Mouse (Mus musculus): ENCODE results near the gene Reg4. TPM values are rescaled to one million over a fixed set of nuclear protein-coding genes. Genes with fewer than 3 reads are reported as not detected.

Gene Reg4
- polyA plus RNA-seq (2014; fragmentation: Illumina TruSeq; extraction: RNeasy Lipid Tissue Mini Kit (QIAGEN cat#74804); ENCODE audit: low replicate concordance), result 166 TPM

DNA sequence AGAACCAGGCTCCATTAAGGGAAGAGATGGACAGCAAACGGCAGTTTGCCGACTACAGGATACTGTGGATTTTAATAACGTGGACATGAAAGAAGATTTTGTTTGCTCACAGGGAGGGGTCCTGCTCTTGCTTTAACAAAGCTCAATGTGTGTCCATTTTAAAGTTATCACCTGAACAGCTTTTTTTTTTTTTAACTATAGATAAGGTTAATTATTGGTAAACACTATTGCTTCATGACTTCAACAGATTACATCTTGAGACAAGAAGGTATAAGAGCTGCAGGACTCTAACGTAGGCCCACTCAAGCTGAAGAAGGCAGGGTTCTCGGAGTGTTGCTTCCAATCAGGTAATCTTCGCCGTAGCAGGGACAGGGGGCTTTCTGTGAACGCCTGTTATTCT lies at the start of gene Reg4:
Gene Reg4, plus strand, starts transcription at position 301 of the 400 bp plus-strand sequence.

DNA sequence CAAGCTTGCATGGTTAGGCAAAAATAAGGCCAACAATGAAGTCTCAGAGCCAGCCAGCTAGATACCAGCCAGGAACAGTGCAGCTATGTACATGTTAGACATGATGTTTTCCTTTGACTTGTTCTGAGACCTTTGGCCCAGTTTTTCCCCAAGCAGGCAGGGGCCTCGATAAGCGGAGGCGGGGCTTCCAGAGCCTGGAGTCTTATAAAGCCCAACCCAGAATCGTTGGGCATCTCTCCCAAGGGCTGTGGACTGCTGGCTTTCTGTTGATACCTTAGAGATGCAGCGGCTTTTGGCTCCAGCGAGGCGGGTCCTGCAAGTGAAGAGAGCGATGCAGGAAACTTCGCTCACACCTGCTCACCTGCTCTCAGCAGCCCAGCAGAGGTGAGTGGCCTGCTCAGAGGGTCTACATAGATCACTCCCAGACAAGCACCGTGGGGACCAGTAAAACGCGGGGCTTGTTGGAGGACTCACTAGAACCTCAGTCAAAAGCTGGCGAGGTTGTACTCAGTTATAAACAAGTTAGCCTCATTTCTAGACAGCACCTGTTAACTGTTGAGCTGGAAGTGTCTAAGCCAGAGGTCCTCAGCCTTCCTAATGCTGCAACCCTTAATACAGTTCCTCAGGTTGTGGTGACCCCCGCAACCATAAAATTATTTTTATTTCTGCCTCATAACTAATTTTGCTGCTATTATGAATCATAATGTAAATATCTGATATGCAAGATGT lies 58.4 kb downstream of the Reg4 start, which contains the start of gene Hmgcs2:
Gene Hmgcs2, plus strand, starts transcription at position 232 of the 729 bp plus-strand sequence.

Other genes with a start within 250 kb of the Reg4 start
- 2.5 TPM for gene Notch2, start 208.6 kb upstream of the Reg4 start, polyA plus RNA-seq (2014; fragmentation: Illumina TruSeq; extraction: RNeasy Lipid Tissue Mini Kit (QIAGEN cat#74804); ENCODE audit: low replicate concordance)
- not detected for gene Adam30, start 61.5 kb upstream of the Reg4 start, polyA plus RNA-seq (2014; fragmentation: Illumina TruSeq; extraction: RNeasy Lipid Tissue Mini Kit (QIAGEN cat#74804); ENCODE audit: low replicate concordance)
- gene Hmgcs2, start 58.3 kb downstream of the Reg4 start, polyA plus RNA-seq (2014; fragmentation: Illumina TruSeq; extraction: RNeasy Lipid Tissue Mini Kit (QIAGEN cat#74804); ENCODE audit: low replicate concordance), result 10.5 TPM
- not detected for gene Phgdh, start 117.8 kb downstream of the Reg4 start, polyA plus RNA-seq (2014; fragmentation: Illumina TruSeq; extraction: RNeasy Lipid Tissue Mini Kit (QIAGEN cat#74804); ENCODE audit: low replicate concordance)
- gene Zfp697, start 160.3 kb downstream of the Reg4 start, polyA plus RNA-seq (2014; fragmentation: Illumina TruSeq; extraction: RNeasy Lipid Tissue Mini Kit (QIAGEN cat#74804); ENCODE audit: low replicate concordance), result 1.3 TPM
- gene Gm4450, start 235.0 kb downstream of the Reg4 start, polyA plus RNA-seq (2014; fragmentation: Illumina TruSeq; extraction: RNeasy Lipid Tissue Mini Kit (QIAGEN cat#74804); ENCODE audit: low replicate concordance), result not detected